Mouse (Mus musculus): Measurements from ENCODE around the gene Cyp26b1. TPM values are rescaled to one million over a fixed set of nuclear protein-coding genes. Genes with fewer than 3 reads are reported as not detected.

Cyp26b1 gene
- polyA plus RNA-seq, 1 experiment from 2014 or later: 6.6 TPM

- 52% methylated on average over 3 of the region's 3 CpGs for WGBS
- Histone ChIP-seq H3K4me1 (peaks cover 47% of the 10 kb centered on the region), H3K4me3 (no peak overlapping the region), H3K36me3 (replicated peaks) (peaks cover 19% of the 10 kb centered on the region), H3K27ac (replicated peaks) (peak overlapping the region; percentile 16; the same call in 1 of the 2 replicates), H3K27me3 (replicated peaks; ENCODE audit: low read depth, poor library complexity, severe bottlenecking) (peaks cover 58% of the 10 kb centered on the region), H3K9me3 (no peaks in the 10 kb centered on the region)
- no peak for DNase-seq (ENCODE audit: low spot score)
These were observed 23.7 kb downstream of the Cyp26b1 start for GRCm38 (mm10) chr6:84570039-84570438.

GRCm38 (mm10) chr6:84569590-84569989 is 24.1 kb downstream of the Cyp26b1 start:
- peaks cover 46% of the 10 kb centered on the region for H3K4me1 ChIP-seq

GRCm38 (mm10) chr6:84568880-84569279 is 24.8 kb downstream of the Cyp26b1 start:
- Histone ChIP-seq H3K4me3 (no peak overlapping the region), H3K9me3 (no peaks in the 10 kb centered on the region), H3K36me3 (replicated peaks) (peaks cover 11% of the 10 kb centered on the region; the same call in 1 of the 2 replicates), H3K27me3 (replicated peaks; ENCODE audit: low read depth, poor library complexity, severe bottlenecking) (peaks cover 57% of the 10 kb centered on the region), H3K4me1 (peaks cover 39% of the 10 kb centered on the region), H3K27ac (replicated peaks) (0 out of 2 replicates have a peak overlapping the region, but pooled peaks have one; percentile 16)
- DNase-seq (ENCODE audit: low spot score): no peak
- 74% methylated on average over 6 of the region's 6 CpGs for WGBS

More at GRCm38 (mm10) chr6:84569590-84569989, 24.1 kb downstream of the Cyp26b1 start:
- Histone ChIP-seq H3K9me3 (no peaks in the 10 kb centered on the region), H3K27ac (replicated peaks) (peak overlapping the region; percentile 16; the same call in 1 of the 2 replicates), H3K27me3 (replicated peaks; ENCODE audit: low read depth, poor library complexity, severe bottlenecking) (peaks cover 57% of the 10 kb centered on the region), H3K4me3 (no peak overlapping the region), H3K36me3 (replicated peaks) (peaks cover 15% of the 10 kb centered on the region; the same call in 1 of the 2 replicates)
- DNase-seq (ENCODE audit: low spot score): no peak

GRCm38 (mm10) chr6:84567696-84568095 is 26.0 kb downstream of the Cyp26b1 start:
- Histone ChIP-seq H3K4me3 (no peak overlapping the region), H3K4me1 (peaks cover 40% of the 10 kb centered on the region), H3K9me3 (no peaks in the 10 kb centered on the region), H3K27ac (replicated peaks) (no peak overlapping the region), H3K36me3 (replicated peaks) (0 out of 2 replicates have a peak, but pooled peaks cover 2% of the 10 kb centered on the region), H3K27me3 (replicated peaks; ENCODE audit: low read depth, poor library complexity, severe bottlenecking) (peaks cover 50% of the 10 kb centered on the region)
- WGBS: 74% methylated on average over 4 of the region's 4 CpGs
- DNase-seq (ENCODE audit: low spot score): no peak

- Histone ChIP-seq H3K4me3 (no peak overlapping the region), H3K36me3 (replicated peaks) (no peaks in the 10 kb centered on the region), H3K9me3 (no peaks in the 10 kb centered on the region), H3K4me1 (peaks cover 41% of the 10 kb centered on the region), H3K27me3 (replicated peaks; ENCODE audit: low read depth, poor library complexity, severe bottlenecking) (peaks cover 43% of the 10 kb centered on the region), H3K27ac (replicated peaks) (no peak overlapping the region)
- 72% methylated on average over 2 of the region's 2 CpGs for WGBS
- no peak for DNase-seq (ENCODE audit: low spot score)
These were observed 26.9 kb downstream of the Cyp26b1 start for GRCm38 (mm10) chr6:84566825-84567224.

GRCm38 (mm10) chr6:84565245-84565644 is 28.5 kb downstream of the Cyp26b1 start:
- H3K27ac ChIP-seq (replicated peaks): no peak overlapping the region
- WGBS: 69% methylated on average over 5 of the region's 5 CpGs
- H3K4me3 ChIP-seq: no peak overlapping the region
- peaks cover 36% of the 10 kb centered on the region for H3K27me3 ChIP-seq (replicated peaks; ENCODE audit: low read depth, poor library complexity, severe bottlenecking)
- no peaks in the 10 kb centered on the region for H3K36me3 ChIP-seq (replicated peaks)
- peaks cover 32% of the 10 kb centered on the region for H3K4me1 ChIP-seq
- H3K9me3 ChIP-seq: no peaks in the 10 kb centered on the region
- no peak for DNase-seq (ENCODE audit: low spot score)

GRCm38 (mm10) chr6:84562948-84563347 is 30.8 kb downstream of the Cyp26b1 start:
- H3K36me3 ChIP-seq (replicated peaks): no peaks in the 10 kb centered on the region
- no peaks in the 10 kb centered on the region for H3K9me3 ChIP-seq
- peaks cover 22% of the 10 kb centered on the region for H3K27me3 ChIP-seq (replicated peaks; ENCODE audit: low read depth, poor library complexity, severe bottlenecking)
- WGBS: 43% methylated on average over 4 of the region's 4 CpGs
- H3K4me3 ChIP-seq: no peak overlapping the region
- peaks cover 20% of the 10 kb centered on the region for H3K4me1 ChIP-seq
- H3K27ac ChIP-seq (replicated peaks): no peak overlapping the region
- no peak for DNase-seq (ENCODE audit: low spot score)

GRCm38 (mm10) chr6:84561171-84561570 is 32.5 kb downstream of the Cyp26b1 start:
- no peak overlapping the region for H3K27ac ChIP-seq (replicated peaks)
- peaks cover 17% of the 10 kb centered on the region for H3K4me1 ChIP-seq
- no peaks in the 10 kb centered on the region for H3K9me3 ChIP-seq
- H3K27me3 ChIP-seq (replicated peaks; ENCODE audit: low read depth, poor library complexity, severe bottlenecking): peaks cover 22% of the 10 kb centered on the region
- no peaks in the 10 kb centered on the region for H3K36me3 ChIP-seq (replicated peaks)
- WGBS: 91% methylated on average over 1 of the region's 1 CpGs
- no peak for DNase-seq (ENCODE audit: low spot score)
- no peak overlapping the region for H3K4me3 ChIP-seq

GRCm38 (mm10) chr6:84549852-84550437 is 43.8 kb downstream of the Cyp26b1 start:
- Histone ChIP-seq H3K4me3 (no peak overlapping the region), H3K9me3 (no peaks in the 10 kb centered on the region), H3K27me3 (replicated peaks; ENCODE audit: low read depth, poor library complexity, severe bottlenecking) (no peaks in the 10 kb centered on the region), H3K4me1 (no peaks in the 10 kb centered on the region), H3K36me3 (replicated peaks) (no peaks in the 10 kb centered on the region), H3K27ac (replicated peaks) (no peak overlapping the region)
- DNase-seq (ENCODE audit: low spot score): no peak
- 73% methylated on average over 9 of the region's 9 CpGs for WGBS

GRCm38 (mm10) chr6:84545428-84545827 is 48.3 kb downstream of the Cyp26b1 start:
- H3K27me3 ChIP-seq (replicated peaks; ENCODE audit: low read depth, poor library complexity, severe bottlenecking): no peaks in the 10 kb centered on the region
- no peak for DNase-seq (ENCODE audit: low spot score)
- no peaks in the 10 kb centered on the region for H3K9me3 ChIP-seq
- no peak overlapping the region for H3K4me3 ChIP-seq
- peaks cover 15% of the 10 kb centered on the region for H3K4me1 ChIP-seq
- WGBS: 84% methylated on average over 2 of the region's 2 CpGs
- no peak overlapping the region for H3K27ac ChIP-seq (replicated peaks)
- no peaks in the 10 kb centered on the region for H3K36me3 ChIP-seq (replicated peaks)

GRCm38 (mm10) chr6:84544359-84544758 is 49.3 kb downstream of the Cyp26b1 start:
- no peak overlapping the region for H3K4me3 ChIP-seq
- H3K4me1 ChIP-seq: peaks cover 22% of the 10 kb centered on the region
- H3K27ac ChIP-seq (replicated peaks): no peak overlapping the region
- H3K27me3 ChIP-seq (replicated peaks; ENCODE audit: low read depth, poor library complexity, severe bottlenecking): no peaks in the 10 kb centered on the region; the same call in 1 of the 2 replicates
- DNase-seq (ENCODE audit: low spot score): no peak
- WGBS: 78% methylated on average over 3 of the region's 3 CpGs
- H3K9me3 ChIP-seq: no peaks in the 10 kb centered on the region
- no peaks in the 10 kb centered on the region for H3K36me3 ChIP-seq (replicated peaks)

GRCm38 (mm10) chr6:84543516-84543915 is 50.2 kb downstream of the Cyp26b1 start:
- no peaks in the 10 kb centered on the region for H3K9me3 ChIP-seq
- H3K36me3 ChIP-seq (replicated peaks): no peaks in the 10 kb centered on the region
- H3K27me3 ChIP-seq (replicated peaks; ENCODE audit: low read depth, poor library complexity, severe bottlenecking): no peaks in the 10 kb centered on the region; the same call in 1 of the 2 replicates
- H3K4me1 ChIP-seq: peaks cover 22% of the 10 kb centered on the region
- no peak overlapping the region for H3K4me3 ChIP-seq
- H3K27ac ChIP-seq (replicated peaks): 0 out of 2 replicates have a peak overlapping the region, but pooled peaks have one; percentile 0
- 26% methylated on average over 5 of the region's 5 CpGs for whole genome bisulfite sequencing
- DNase-seq (ENCODE audit: low spot score): peak; percentile 22

- no peak for DNase-seq (ENCODE audit: low spot score)
- Histone ChIP-seq H3K4me3 (no peak overlapping the region), H3K27ac (replicated peaks) (no peak overlapping the region), H3K9me3 (no peaks in the 10 kb centered on the region), H3K36me3 (replicated peaks) (no peaks in the 10 kb centered on the region), H3K4me1 (peaks cover 22% of the 10 kb centered on the region), H3K27me3 (replicated peaks; ENCODE audit: low read depth, poor library complexity, severe bottlenecking) (no peaks in the 10 kb centered on the region; the same call in 1 of the 2 replicates)
- 45% methylated on average over 4 of the region's 4 CpGs for WGBS
These were observed 53.8 kb downstream of the Cyp26b1 start for GRCm38 (mm10) chr6:84539924-84540323.

Measured in embryonic facial prominence, embryonic 10.5 days (tissue).